ENCODE assay signal across 7 mouse cellular contexts in genomic region chr17:83545756-83546742, GRCm38 (mm10). TPM values are rescaled to one million over a fixed set of nuclear protein-coding genes. Genes with fewer than 3 reads are reported as not detected.
DNase-seq lines count a peak whose midpoint lies in the region; ATAC-seq and TF ChIP-seq lines count a peak whose summit lies in the region.

No protein-coding gene starts in this region.

- peak overlapping the region; percentile 32 for H3K9ac ChIP-seq in heart, embryonic 15.5 days
- H3K9ac ChIP-seq in liver, embryonic 14.5 days (replicated peaks), result no peak overlapping the region; the same call in 1 of the 2 replicates

- ATAC-seq in heart, embryonic 15.5 days (replicated peaks; ENCODE audit: insufficient number of reproducible peaks, insufficient read depth, low FRiP score, low read depth), result no peak
- ATAC-seq in liver, embryonic 14.5 days (ENCODE audit: insufficient read depth), result no peak

- peak overlapping the region; percentile 57 for H3K4me3 ChIP-seq in lung, adult 2 months (replicated peaks; ENCODE audit: extremely low read depth, low read depth, low read length)
- peak overlapping the region; percentile 52 for H3K4me3 ChIP-seq in heart, embryonic 15.5 days
- H3K4me3 ChIP-seq in liver, embryonic 14.5 days (ENCODE audit: insufficient read depth in 1 of 2, low read depth in 2 of 2, low read length in 2 of 2), result peak overlapping the region; percentile 41 to 43

- WGBS in lung, adult 2 months, result 17% methylated on average over 35 of the region's 35 CpGs
- 7% methylated on average over 35 of the region's 35 CpGs for WGBS in heart, embryonic 15.5 days
- 19% methylated on average over 35 of the region's 35 CpGs for WGBS in liver, embryonic 14.5 days (ENCODE audit: insufficient replicate concordance)

- no peaks in the 10 kb centered on the region for H3K36me3 ChIP-seq in heart, embryonic 15.5 days
- no peaks in the 10 kb centered on the region for H3K36me3 ChIP-seq in liver, embryonic 14.5 days (replicated peaks; ENCODE audit: control insufficient read depth, insufficient read depth, low read depth)
- no peaks in the 10 kb centered on the region for H3K36me3 ChIP-seq in splenic B cell, adult 2 months (ENCODE audit: control insufficient read depth, insufficient read depth, low read length, poor library complexity, severe bottlenecking)

- no peak overlapping the region for H3K27ac ChIP-seq in heart, embryonic 15.5 days
- H3K27ac ChIP-seq in liver, embryonic 14.5 days, result no peak overlapping the region

- H3K9me3 ChIP-seq in heart, embryonic 15.5 days (replicated peaks), result no peaks in the 10 kb centered on the region
- no peaks in the 10 kb centered on the region for H3K9me3 ChIP-seq in liver, embryonic 14.5 days (ENCODE audit: control insufficient read depth, low read length)

- H3K4me1 ChIP-seq in lung, adult 2 months (ENCODE audit: control insufficient read depth, insufficient read depth, low read length), result no peaks in the 10 kb centered on the region; the same call in 1 of the 2 replicates
- peaks cover 15% of the 10 kb centered on the region; the same call in 1 of the 2 replicates for H3K4me1 ChIP-seq in heart, embryonic 15.5 days (replicated peaks)
- peaks cover 0 to 2% of the 10 kb centered on the region in 2 experiments; a peak in 2 of 4 replicates for H3K4me1 ChIP-seq in liver, embryonic 14.5 days (replicated peaks; ENCODE audit: control insufficient read depth in 2 of 2, insufficient read depth in 2 of 2, low read length in 1 of 2)

- TF ChIP-seq EP300 in liver, embryonic 14.5 days (IDR thresholded peaks at IDR 0.05; ENCODE audit: low read depth), result no peak

- peak overlapping the region; percentile 63 for H3K4me2 ChIP-seq in heart, embryonic 15.5 days
- H3K4me2 ChIP-seq in liver, embryonic 14.5 days (ENCODE audit: low read depth), result peak overlapping the region; percentile 61

- peaks cover 35% of the 10 kb centered on the region for H3K27me3 ChIP-seq in heart, embryonic 15.5 days
- H3K27me3 ChIP-seq in liver, embryonic 14.5 days (ENCODE audit: control insufficient read depth, insufficient read depth, low read length), result peaks cover 35% of the 10 kb centered on the region
- H3K27me3 ChIP-seq in splenic B cell, adult 2 months (ENCODE audit: control insufficient read depth, insufficient read depth, low read length, poor library complexity, severe bottlenecking), result no peaks in the 10 kb centered on the region

- TF ChIP-seq POLR2A in lung, adult 2 months (IDR thresholded peaks at IDR 0.05; ENCODE audit: borderline replicate concordance, extremely low read depth, low read depth, low read length), result no peak
- TF ChIP-seq POLR2A in brain, embryonic 14.5 days (IDR thresholded peaks at IDR 0.05; ENCODE audit: borderline replicate concordance, extremely low read depth, insufficient read depth, insufficient read length, poor library complexity, severe bottlenecking), result no peak

- DNase-seq in lung, adult 2 months, result peak; percentile 5
- no peak for DNase-seq in lung, postnatal 36 days
- peak; percentile 82 for DNase-seq in brain, embryonic 14.5 days (ENCODE audit: low read depth)
- no peak for DNase-seq in liver, embryonic 14.5 days (ENCODE audit: low read depth in 3 of 3, low spot score in 3 of 3)
- peak; percentile 68 for DNase-seq in splenic B cell, adult 2 months (ENCODE audit: low read depth, low spot score)
- no peak for DNase-seq in urinary bladder, postnatal 4 days (ENCODE audit: low spot score in 2 of 2)

- TF ChIP-seq CTCF in lung, adult 2 months (IDR thresholded peaks at IDR 0.05; ENCODE audit: insufficient read depth, low read length), result no peak
- TF ChIP-seq CTCF in brain, embryonic 14.5 days (IDR thresholded peaks at IDR 0.05; ENCODE audit: borderline replicate concordance, extremely low read depth, insufficient read depth, insufficient read length), result no peak
- TF ChIP-seq CTCF in liver, embryonic 14.5 days (IDR thresholded peaks at IDR 0.05; ENCODE audit: low read depth), result no peak

RNA-seq across cellular contexts. Expression of gene Cox7a2l, which starts 28.9 kb away (rescaled TPM):
- 78.2 and 96.7 TPM in 2 replicates for polyA plus RNA-seq in lung, adult 2 months (2012; rRNA removed)
- polyA plus RNA-seq in brain, embryonic 14.5 days (2012; rRNA removed), result 246 and 257 TPM in 2 replicates
- 198 and 222 TPM in 2 replicates for polyA plus RNA-seq in heart, embryonic 15.5 days (2015; fragmentation: Nextera tagmentation; extraction: Ambion mirVana)
- polyA plus RNA-seq in liver, embryonic 14.5 days (2012; rRNA removed), result 73.3 and 77.5 TPM in 2 replicates
- 78.5 and 82.2 TPM in 2 replicates for polyA plus RNA-seq in liver, embryonic 14.5 days (2014; fragmentation: Nextera tagmentation; extraction: Ambion mirVana)

Comparison
In these comparisons a context has a peak if more than half of its experiments do, and no peak if none do; other contexts are left out.
1. DNase-seq: peak in lung, adult 2 months (single experiment), brain, embryonic 14.5 days (single experiment) and splenic B cell, adult 2 months (single experiment); none in lung, postnatal 36 days (single experiment), liver, embryonic 14.5 days (0 of 3) and urinary bladder, postnatal 4 days (0 of 2).
2. Peak in every context shown above with its lines, with median percentiles within 50 percentile points of each other: H3K4me3 ChIP-seq.